Mouse (Mus musculus) spleen, adult 2 months (tissue): ENCODE measurements around the gene Tfb1m. TPM values are rescaled to one million over a fixed set of nuclear protein-coding genes. Genes with fewer than 3 reads are reported as not detected.

Experiments
- DNase-seq, 2 experiments: peaks; one replicate each; pipeline versions ENCODE4 v3.0.0 to v3.0.0-alpha.2; 2012 to 2021; ENCODE audit warnings: low spot score in 2 of 2, low read depth in 1 of 2
- H3K27ac ChIP-seq: fragments of 200-500 bp; 2 replicates; pipeline ENCODE4 v1.5.1; 2012; ENCODE audit warnings: low read length, inconsistent platforms; ENCODE audit not compliant: insufficient read depth
- H3K27me3 ChIP-seq: fragments of 200-500 bp; 2 replicates; pipeline ENCODE4 v1.6.1; 2012; ENCODE audit warnings: mild to moderate bottlenecking, moderate library complexity, low read length, inconsistent platforms; ENCODE audit not compliant: control insufficient read depth, insufficient read depth
- H3K36me3 ChIP-seq: fragments of 200-500 bp; 2 replicates; pipeline ENCODE4 v1.6.1; 2012; ENCODE audit warnings: mild to moderate bottlenecking, low read length, inconsistent platforms; ENCODE audit not compliant: control insufficient read depth, insufficient read depth
- H3K4me1 ChIP-seq: fragments of 200-500 bp; 2 replicates; pipeline ENCODE4 v1.6.1; 2011; ENCODE audit warnings: inconsistent platforms; ENCODE audit not compliant: control insufficient read depth, insufficient read depth, insufficient read length
- H3K4me3 ChIP-seq: fragments of 200-500 bp; 2 replicates; pipeline ENCODE4 v1.5.1; 2011; ENCODE audit warnings: mild to moderate bottlenecking, inconsistent platforms; ENCODE audit not compliant: insufficient read depth, insufficient read length; ENCODE audit errors: extremely low read depth
- CTCF ChIP-seq: fragments of 200-500 bp; IDR thresholded peaks from 2 replicates; pipeline ENCODE4 v1.5.1; 2011; ENCODE audit warnings: mild to moderate bottlenecking, inconsistent platforms; ENCODE audit not compliant: insufficient read depth, insufficient read length, insufficient replicate concordance; ENCODE audit errors: extremely low read depth
- POLR2A ChIP-seq: fragments of 200-500 bp; IDR thresholded peaks from 2 replicates; pipeline ENCODE4 v1.6.1; 2011; ENCODE audit warnings: low read depth, low read length, inconsistent platforms
- WGBS: fragments of 180-500 bp; shearing (Covaris S2); methylation state at CpG from one replicate; pipeline ENCODE4 v1.1.7; 2018; 5-methylcytosine and 5-hydroxymethylcytosine counted together
- polyA plus RNA-seq: library from polyadenylated mRNA; depleted of rRNA; stranded (reverse); fragments of >200 nt; gene quantifications from 2 replicates; pipeline ENCODE4 v1.2.3, GENCODE M21; 2012

Gene Tfb1m
- polyA plus RNA-seq, 1 experiment: 1.3 TPM

- Histone ChIP-seq H3K27ac (no peak within 1 kb of the TSS), H3K4me3 (no peak within 1 kb of the TSS), H3K36me3 (no peaks in the 10 kb centered on the region), H3K4me1 (no peaks in the 10 kb centered on the region), H3K27me3 (no peaks in the 10 kb centered on the region)
- TF ChIP-seq POLR2A (no peak), CTCF (no peak)
- 91% methylated on average over 4 of the region's 4 CpGs for WGBS
- no peak for DNase-seq
Measured at GRCm38 (mm10) chr17:3532254-3532653, 25.3 kb downstream of the Tfb1m start, which contains the start of gene Cldn20. TSS of gene Cldn20 (plus strand) at chr17:3532554.

DNA sequence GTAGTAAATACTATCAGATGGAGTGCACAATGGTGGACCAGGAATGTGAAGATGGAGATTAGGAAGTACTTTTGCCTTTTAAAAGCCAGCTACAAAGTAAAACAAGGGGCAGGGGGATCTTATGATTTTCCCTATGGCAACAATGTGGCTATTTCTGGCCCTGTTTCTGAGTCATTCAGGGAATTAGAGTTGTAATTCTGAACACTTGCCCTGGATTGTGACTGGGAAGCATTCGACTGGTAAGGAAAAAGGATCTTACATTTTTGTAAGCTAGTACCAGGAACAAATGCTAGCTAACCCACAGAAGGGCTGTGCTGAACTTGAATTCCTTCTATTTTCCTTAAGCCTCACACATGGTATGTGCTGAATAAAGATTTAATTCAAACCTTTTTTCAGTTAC lies 25.9 kb downstream of the Tfb1m start:
- Histone ChIP-seq H3K4me1 (no peaks in the 10 kb centered on the region), H3K27me3 (no peaks in the 10 kb centered on the region), H3K4me3 (no peak overlapping the region), H3K36me3 (no peaks in the 10 kb centered on the region), H3K27ac (no peak overlapping the region)
- no peak for DNase-seq
- WGBS: 83% methylated on average over 1 of the region's 1 CpGs
- TF ChIP-seq POLR2A (no peak), CTCF (no peak)

GRCm38 (mm10) chr17:3530549-3530948 lies 27.0 kb downstream of the Tfb1m start:
- Histone ChIP-seq H3K4me3 (no peak overlapping the region), H3K4me1 (no peaks in the 10 kb centered on the region), H3K27me3 (no peaks in the 10 kb centered on the region), H3K36me3 (no peaks in the 10 kb centered on the region), H3K27ac (no peak overlapping the region)
- 91% methylated on average over 7 of the region's 7 CpGs for WGBS
- no peak for TF ChIP-seq CTCF
- no peak for TF ChIP-seq POLR2A
- no peak for DNase-seq

- 79% methylated on average over 3 of the region's 3 CpGs for WGBS
- no peak for DNase-seq
- TF ChIP-seq POLR2A: no peak
- TF ChIP-seq CTCF: no peak
- no peaks in the 10 kb centered on the region for H3K27me3 ChIP-seq
- no peak overlapping the region for H3K27ac ChIP-seq
- no peaks in the 10 kb centered on the region for H3K36me3 ChIP-seq
- H3K4me1 ChIP-seq: no peaks in the 10 kb centered on the region
- no peak overlapping the region for H3K4me3 ChIP-seq
Measured at GRCm38 (mm10) chr17:3529523-3529922, 28.1 kb downstream of the Tfb1m start.

DNA sequence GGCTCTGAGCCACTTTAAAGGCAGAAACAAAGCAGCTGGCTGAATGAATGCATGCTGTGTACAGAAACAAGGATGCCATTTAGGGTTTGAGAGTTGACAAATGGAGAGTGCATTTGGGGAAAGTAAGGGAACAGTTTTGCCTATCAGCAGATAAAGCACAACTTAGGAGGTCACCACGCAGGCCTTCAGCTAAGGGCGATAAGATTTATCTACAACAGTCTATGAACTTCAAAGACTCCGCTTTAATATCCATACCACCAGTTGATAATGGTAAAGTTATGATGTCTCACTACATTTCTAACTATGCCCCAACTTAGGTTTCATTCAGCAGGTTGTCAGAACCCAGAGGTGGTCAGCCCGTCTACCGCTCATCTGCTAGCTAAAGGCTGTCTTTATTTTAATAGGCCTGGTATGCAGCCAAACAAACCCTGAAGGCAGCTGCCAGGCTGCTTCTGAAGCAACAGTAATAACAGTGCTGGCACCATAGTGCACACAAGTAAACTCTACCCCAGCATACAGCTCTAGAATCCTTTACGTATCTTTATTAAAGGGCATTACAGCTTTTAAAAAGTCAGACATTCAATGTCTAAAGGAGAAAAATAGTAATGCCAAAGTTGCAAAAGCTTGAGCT lies 29.6 kb downstream of the Tfb1m start:
- TF ChIP-seq POLR2A: no peak
- TF ChIP-seq CTCF: no peak

DNA sequence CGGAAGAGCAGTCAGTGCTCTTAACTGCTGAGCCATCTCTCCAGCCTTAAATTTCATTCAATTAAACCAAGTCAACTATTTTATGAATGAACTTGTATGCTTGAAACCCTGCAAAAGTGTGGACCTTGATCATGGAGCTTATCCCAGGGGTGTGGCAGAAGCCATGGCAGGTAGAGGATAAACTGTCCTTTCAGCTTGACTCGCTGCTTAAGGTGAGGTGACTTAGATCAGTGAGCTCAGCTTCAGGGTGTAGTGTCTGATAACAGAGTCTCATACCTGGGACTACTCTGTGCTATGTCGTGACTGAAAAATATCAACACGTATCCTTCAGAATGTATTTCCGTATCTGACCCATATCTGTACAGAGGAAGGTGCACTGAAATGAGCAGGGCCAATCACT lies 37.2 kb downstream of the Tfb1m start:
- 91% methylated on average over 5 of the region's 5 CpGs for WGBS

More for the DNA sequence above, 29.6 kb downstream of the Tfb1m start:
- Histone ChIP-seq H3K4me1 (no peaks in the 10 kb centered on the region), H3K27ac (no peak overlapping the region), H3K4me3 (no peak overlapping the region), H3K27me3 (no peaks in the 10 kb centered on the region), H3K36me3 (no peaks in the 10 kb centered on the region)
- no peak for DNase-seq
- 88% methylated on average over 6 of the region's 6 CpGs for WGBS

DNA sequence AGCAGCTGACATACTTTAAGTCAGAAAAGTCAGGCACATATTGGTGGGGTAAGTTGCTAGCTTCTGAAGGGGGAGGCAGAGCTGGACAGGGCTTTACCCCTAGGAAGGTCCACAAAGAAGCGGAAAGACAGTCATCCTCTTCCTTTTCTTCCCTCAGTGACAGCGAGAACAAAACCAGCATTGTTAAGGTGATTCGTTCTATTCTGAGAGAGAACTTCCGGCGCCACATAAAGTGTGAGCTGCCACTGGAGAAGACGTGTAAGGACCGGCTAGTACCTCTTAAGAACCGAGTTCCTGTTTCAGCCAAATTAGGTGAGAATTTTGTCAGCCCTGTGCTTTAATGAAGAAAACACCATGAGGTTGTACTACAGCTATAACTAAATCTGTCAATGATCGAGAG lies 41.2 kb downstream of the Tfb1m start:
- Histone ChIP-seq H3K4me1 (no peaks in the 10 kb centered on the region), H3K27me3 (no peaks in the 10 kb centered on the region), H3K36me3 (peaks cover 3% of the 10 kb centered on the region), H3K4me3 (no peak overlapping the region), H3K27ac (no peak overlapping the region)
- 68% methylated on average over 9 of the region's 9 CpGs for WGBS
- no peak for DNase-seq
- no peak for TF ChIP-seq CTCF
- no peak for TF ChIP-seq POLR2A

More for the DNA sequence above, 37.2 kb downstream of the Tfb1m start:
- Histone ChIP-seq H3K27ac (no peak overlapping the region), H3K27me3 (no peaks in the 10 kb centered on the region), H3K36me3 (peaks cover 3% of the 10 kb centered on the region), H3K4me1 (no peaks in the 10 kb centered on the region), H3K4me3 (no peak overlapping the region)
- TF ChIP-seq POLR2A (no peak), CTCF (no peak)
- no peak for DNase-seq
